Mouse (Mus musculus) forebrain, embryonic 13.5 days (tissue): ENCODE measurements at regions not wholly inside any gene's neighbourhood (a gene's known extent, or its start where the extent isn't known, plus 50 kb on each side); places are given as distances from the start of the nearest gene placed in this dataset.
A peak's percentile ranks its signal among the peaks of the same experiment; 100 is the strongest.

Experiments
- ATAC-seq: fragments of 200-750 bp; cut with Nextera tagmentation; 2 replicates; pipeline ENCODE4 v1.8.0; 2017
- H3K27ac ChIP-seq: fragments of 300-500 bp; sonication (generic); 2 replicates; pipeline ENCODE4 v1.5.1; 2015; ENCODE audit warnings: inconsistent platforms, mild to moderate bottlenecking, moderate library complexity
- H3K27me3 ChIP-seq: fragments of 300-500 bp; sonication (generic); 2 replicates; pipeline ENCODE4 v1.6.1; 2015; ENCODE audit warnings: mild to moderate bottlenecking, inconsistent platforms
- H3K36me3 ChIP-seq: fragments of 300-500 bp; sonication (generic); 2 replicates; pipeline ENCODE4 v1.6.1; 2015; ENCODE audit warnings: mild to moderate bottlenecking, inconsistent platforms; ENCODE audit not compliant: poor library complexity, severe bottlenecking
- H3K4me1 ChIP-seq: fragments of 300-500 bp; sonication (generic); 2 replicates; pipeline ENCODE4 v1.6.1; 2015; ENCODE audit warnings: inconsistent platforms
- H3K4me2 ChIP-seq: fragments of 300-500 bp; sonication (generic); 2 replicates; pipeline ENCODE4 v1.6.1; 2015; ENCODE audit warnings: inconsistent platforms, mild to moderate bottlenecking, moderate library complexity
- H3K4me3 ChIP-seq: fragments of 300-500 bp; sonication (generic); 2 replicates; pipeline ENCODE4 v1.5.1; 2015; ENCODE audit warnings: mild to moderate bottlenecking, inconsistent platforms
- H3K9ac ChIP-seq: fragments of 300-500 bp; sonication (generic); 2 replicates; pipeline ENCODE4 v1.6.1; 2015; ENCODE audit warnings: mild to moderate bottlenecking, inconsistent platforms
- H3K9me3 ChIP-seq: fragments of 300-500 bp; sonication (generic); replicated peaks from 2 replicates; pipeline ENCODE4 v1.6.1; 2016; ENCODE audit warnings: inconsistent platforms

DNA sequence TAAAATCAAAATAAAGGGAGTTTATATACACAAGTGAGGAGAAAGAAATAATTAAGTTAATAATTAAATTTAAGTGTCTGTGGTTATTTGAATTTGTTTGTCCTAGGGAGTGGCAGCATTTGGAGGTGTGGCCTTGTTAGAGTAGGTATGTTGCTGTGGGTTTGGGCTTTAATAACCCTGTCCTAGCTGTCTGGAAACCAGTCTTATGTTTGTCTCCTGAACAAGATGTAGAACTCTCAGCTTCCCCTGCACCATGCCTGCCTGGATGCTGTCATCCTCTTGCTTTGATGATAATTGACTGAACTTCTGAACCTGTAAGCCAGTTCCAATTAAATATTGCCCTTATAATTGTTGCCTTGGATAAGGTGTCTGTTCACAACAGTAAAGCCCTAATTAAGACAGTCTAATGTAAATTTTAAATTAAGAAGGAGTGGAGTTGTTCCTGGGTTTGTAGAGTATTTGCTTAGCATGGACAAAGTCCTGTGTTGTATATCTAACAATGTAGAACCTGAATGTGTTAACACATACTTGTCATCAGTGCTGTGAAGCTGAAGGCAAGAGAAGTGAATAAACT lies 566.6 kb upstream of the Atxn7l3b start:
- ATAC-seq, result peak; percentile 58; the same call in 1 of the 2 replicates
- H3K36me3 ChIP-seq, result no peaks in the 10 kb centered on the region
- H3K27ac ChIP-seq, result no peak overlapping the region
- H3K4me2 ChIP-seq, result no peak overlapping the region
- no peaks in the 10 kb centered on the region for H3K27me3 ChIP-seq
- no peak overlapping the region for H3K9ac ChIP-seq
- H3K4me1 ChIP-seq, result no peaks in the 10 kb centered on the region
- no peak overlapping the region for H3K4me3 ChIP-seq
- peaks cover 8% of the 10 kb centered on the region for H3K9me3 ChIP-seq
